41 mouse cellular contexts compared by ENCODE assay signal in the genomic region with DNA sequence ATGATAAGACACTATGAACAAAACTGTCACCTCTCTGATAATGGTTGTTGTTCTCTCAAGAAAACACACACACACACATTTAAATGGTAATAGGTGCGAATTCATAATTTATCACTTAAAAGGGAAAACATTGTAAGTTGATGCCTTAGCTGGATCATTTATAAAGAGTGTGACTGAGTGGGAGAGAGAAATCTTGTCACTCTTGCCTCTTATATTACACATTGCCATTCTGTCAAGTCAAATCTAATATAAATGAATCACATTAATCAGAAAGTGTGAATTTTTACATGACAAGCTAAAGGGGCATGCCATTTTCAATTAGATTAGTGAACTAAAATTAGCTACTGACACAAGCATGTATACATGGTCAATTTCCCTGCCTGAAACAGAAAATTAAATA. TPM values are rescaled to one million over a fixed set of nuclear protein-coding genes. Genes with fewer than 3 reads are reported as not detected.
"Had no signal": no experiment of that assay in that cellular context is flagged by ENCODE, and none has a peak within 500 bp of the region (broad histone marks: within the 10 kb centered on the region; RNA-seq: fewer than 3 reads in every experiment).

No protein-coding gene starts in this region.

- H3K4me2 ChIP-seq: heart, embryonic 13.5 days; heart, embryonic 15.5 days; hindbrain, embryonic 12.5 days; hindbrain, embryonic 13.5 days; hindbrain, embryonic 14.5 days; hindbrain, embryonic 15.5 days; intestine, embryonic 15.5 days; kidney, embryonic 15.5 days had no signal

- H3K4me1 ChIP-seq: heart, embryonic 13.5 days; heart, embryonic 15.5 days; hindbrain, embryonic 10.5 days; hindbrain, embryonic 12.5 days; hindbrain, embryonic 13.5 days; hindbrain, embryonic 15.5 days; intestine, embryonic 15.5 days; kidney, embryonic 15.5 days had no signal

- DNase-seq: heart, postnatal 10 days; heart, postnatal 14 days; heart, postnatal 36 days; heart, postnatal 4 days; kidney, adult 11 months; kidney, adult 18-20 months; kidney, adult 2 months; kidney, adult 8-10 months; kidney, adult 9 months; kidney, postnatal 10 days; kidney, postnatal 14 days; kidney, postnatal 25 days; kidney, postnatal 36 days; kidney, postnatal 4 days; layer of hippocampus, adult 9-11 months; layer of hippocampus, postnatal 36 days had no signal

- H3K4me3 ChIP-seq: heart, embryonic 13.5 days; heart, embryonic 15.5 days; hindbrain, embryonic 10.5 days; hindbrain, embryonic 12.5 days; hindbrain, embryonic 13.5 days; hindbrain, embryonic 15.5 days; intestine, embryonic 15.5 days; kidney, embryonic 15.5 days; layer of hippocampus, adult 2 months; left cerebral cortex, adult 2 months had no signal

- H3K36me3 ChIP-seq: heart, embryonic 13.5 days; heart, embryonic 15.5 days; hindbrain, embryonic 10.5 days; hindbrain, embryonic 12.5 days; hindbrain, embryonic 13.5 days; hindbrain, embryonic 15.5 days; intestine, embryonic 15.5 days; kidney, embryonic 15.5 days had no signal

- H3K27ac ChIP-seq: heart, embryonic 13.5 days; heart, embryonic 15.5 days; hindbrain, embryonic 10.5 days; hindbrain, embryonic 12.5 days; hindbrain, embryonic 13.5 days; hindbrain, embryonic 14.5 days; hindbrain, embryonic 15.5 days; hindbrain, postnatal 0 days; intestine, embryonic 15.5 days; kidney, embryonic 15.5 days; kidney, postnatal 0 days; layer of hippocampus, adult 2 months; left cerebral cortex, adult 2 months had no signal

- H3K9me3 ChIP-seq: heart, embryonic 13.5 days; heart, embryonic 15.5 days; hindbrain, embryonic 10.5 days; hindbrain, embryonic 12.5 days; hindbrain, embryonic 13.5 days; hindbrain, embryonic 15.5 days; intestine, embryonic 15.5 days; kidney, embryonic 15.5 days had no signal

- ATAC-seq: hindbrain, embryonic 16.5 days; hindbrain, postnatal 0 days; inflammation-experienced regulatory T-cells, adult 6 months; intestine, embryonic 15.5 days; intestine, embryonic 16.5 days; intestine, postnatal 0 days had no signal

- H3K9ac ChIP-seq: heart, embryonic 13.5 days; heart, embryonic 15.5 days; hindbrain, embryonic 12.5 days; hindbrain, embryonic 13.5 days; hindbrain, embryonic 14.5 days; hindbrain, embryonic 15.5 days; intestine, embryonic 15.5 days; kidney, embryonic 15.5 days had no signal

- H3K27me3 ChIP-seq: heart, embryonic 13.5 days; heart, embryonic 15.5 days; hindbrain, embryonic 12.5 days; hindbrain, embryonic 13.5 days; hindbrain, embryonic 15.5 days; intestine, embryonic 15.5 days; kidney, embryonic 15.5 days had no signal

RNA-seq across cellular contexts. Expression of a gene that starts 44.7 kb away (rescaled TPM):
- polyA plus RNA-seq: heart, embryonic 13.5 days; heart, embryonic 14.5 days; heart, embryonic 15.5 days; heart, embryonic 16.5 days; heart, postnatal 0 days; hindbrain, embryonic 10.5 days; hindbrain, embryonic 11.5 days; hindbrain, embryonic 12.5 days; hindbrain, embryonic 13.5 days; hindbrain, embryonic 14.5 days; hindbrain, embryonic 15.5 days; hindbrain, embryonic 16.5 days; hindbrain, postnatal 0 days; inflammation-experienced regulatory T-cells, adult 6 months; intestine, embryonic 14.5 days; intestine, embryonic 15.5 days; intestine, embryonic 16.5 days; intestine, postnatal 0 days; kidney, adult 2 months; kidney, embryonic 14.5 days; kidney, embryonic 15.5 days; kidney, embryonic 16.5 days; kidney, postnatal 0 days; large intestine, adult 2 months had no signal
